Mouse (Mus musculus): ENCODE data around the gene Gm10772.
"Not testable (repeated sequence)": the region's sequence is repeated elsewhere in the genome, so short reads cannot be mapped to it uniquely, and the experiment has no call there.

The Gm10772 gene

DNA sequence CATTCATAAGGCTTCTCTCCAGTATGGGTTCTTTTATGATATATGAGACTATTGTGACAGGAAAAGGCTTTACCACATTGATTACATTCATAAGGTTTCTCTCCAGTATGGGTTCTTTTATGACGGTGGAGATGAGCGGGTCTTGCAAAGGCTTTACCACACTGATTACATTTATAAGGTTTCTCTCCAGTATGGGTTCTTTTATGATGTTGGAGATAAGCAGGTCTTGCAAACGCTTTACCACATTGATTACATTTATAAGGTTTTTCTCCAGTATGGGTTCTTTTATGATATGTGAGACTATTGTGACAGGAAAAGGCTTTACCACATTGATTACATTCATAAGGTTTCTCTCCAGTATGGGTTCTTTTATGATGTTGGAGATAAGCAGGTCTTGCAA is at the start of gene Gm10772:
Gm10772 (minus strand) TSS at position 101 of the 400 bp plus-strand sequence.
- not testable (repeated sequence) for DNase-seq

DNA sequence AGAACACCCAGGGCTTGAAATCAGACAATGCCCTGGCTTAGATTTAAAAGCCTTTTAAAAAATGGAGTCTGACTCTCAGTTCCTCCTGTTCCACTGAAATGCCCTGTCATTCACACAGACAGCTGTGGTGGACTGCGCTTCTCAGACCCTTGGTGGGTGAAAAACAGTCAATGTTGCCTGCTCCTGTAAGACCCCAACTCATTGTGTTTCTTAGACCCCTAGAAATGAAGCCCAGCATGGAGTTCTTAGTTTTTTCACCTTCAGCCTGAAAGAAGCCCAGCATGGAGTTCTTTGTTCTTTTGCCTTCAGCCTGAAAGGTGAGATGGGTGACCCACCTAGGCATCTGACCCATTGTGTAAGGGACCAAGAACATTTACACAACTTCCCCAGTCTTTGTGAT is 36.5 kb upstream of the Gm10772 start:
- not testable (repeated sequence) for DNase-seq

DNA sequence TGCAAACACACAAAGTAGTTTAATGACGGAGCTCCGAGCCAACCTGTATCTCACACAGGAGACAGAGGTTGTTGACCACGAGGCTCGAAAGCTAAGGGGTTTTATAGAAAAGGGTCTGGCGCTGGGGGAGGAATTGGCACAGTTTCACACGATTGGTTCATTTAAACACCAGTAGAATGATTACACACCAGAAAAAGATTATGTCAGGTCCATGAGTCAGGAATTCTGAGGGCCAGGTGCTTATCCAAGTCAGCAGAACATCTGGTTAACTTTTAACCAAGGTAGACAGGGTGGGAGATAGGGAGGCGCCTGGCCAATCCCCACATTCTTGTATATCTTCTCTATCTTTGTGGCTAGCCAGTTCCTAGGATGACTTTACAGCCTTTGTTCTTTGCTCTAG is 35.8 kb upstream of the Gm10772 start:
- DNase-seq: not testable (repeated sequence)

DNA sequence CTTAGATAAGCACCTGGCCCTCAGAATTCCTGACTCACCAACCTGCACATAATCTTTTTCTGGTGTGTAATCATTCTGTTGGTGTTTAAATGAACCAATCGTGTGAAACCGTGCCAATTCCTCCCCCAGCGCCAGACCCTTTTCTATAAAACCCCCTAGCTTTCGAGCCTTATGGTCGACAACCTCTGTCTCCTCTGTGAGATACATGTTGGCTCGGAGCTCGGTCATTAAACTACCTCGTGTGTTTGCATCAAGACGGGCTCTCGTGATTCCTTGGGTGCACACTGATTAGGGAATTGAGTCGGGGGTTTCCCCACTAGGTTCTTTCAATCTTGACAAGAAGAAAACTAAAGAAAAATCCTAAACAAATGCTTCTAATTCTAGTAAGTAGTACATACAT is 13.0 kb downstream of the Gm10772 start:
- DNase-seq: no peak

DNA sequence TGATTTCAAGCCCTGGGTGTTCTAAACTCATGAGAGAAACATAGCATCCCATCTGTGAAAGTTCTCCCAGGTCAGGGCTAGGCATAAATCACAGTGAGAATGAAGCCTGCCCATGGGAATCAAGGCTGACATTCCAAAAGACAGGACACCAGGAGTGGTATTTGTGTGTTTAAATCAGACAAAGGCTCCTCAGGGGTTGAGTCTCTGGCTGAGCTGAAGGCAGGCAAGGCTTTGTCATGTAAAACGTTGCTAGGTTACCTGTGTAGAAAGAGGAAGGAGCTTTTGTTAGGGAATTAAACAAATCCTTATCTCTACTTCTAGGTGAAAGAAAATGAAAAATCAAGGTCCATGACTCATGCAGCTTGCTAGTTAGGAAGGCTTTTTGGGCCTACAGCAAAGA is 13.6 kb downstream of the Gm10772 start:
- not testable (repeated sequence) for DNase-seq

DNA sequence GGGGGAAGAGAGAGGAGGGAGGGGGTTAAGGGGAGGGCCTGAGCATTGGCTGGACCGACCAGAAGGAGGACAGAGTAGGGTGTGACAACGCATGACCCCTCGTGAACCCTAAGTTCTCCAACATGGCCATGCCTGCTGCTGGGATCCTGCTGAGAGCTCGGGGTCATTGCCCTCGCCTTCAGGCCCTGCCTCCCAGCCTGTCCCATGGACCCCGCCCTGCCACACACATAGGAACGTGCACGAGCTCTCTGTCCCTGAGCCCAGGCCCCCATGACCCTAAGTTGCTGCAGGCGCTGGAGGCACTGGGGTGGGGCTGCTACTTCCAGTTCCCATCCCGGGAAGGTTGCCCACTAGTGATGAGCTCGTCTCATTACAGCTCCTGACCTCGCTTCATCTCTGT is 48.2 kb downstream of the Gm10772 start:
- DNase-seq: not testable (repeated sequence)
